Mouse (Mus musculus) heart, embryonic 15.5 days (tissue): ENCODE results near the gene Lhfpl3. TPM values are rescaled to one million over a fixed set of nuclear protein-coding genes. Genes with fewer than 3 reads are reported as not detected.

Experiments
- ATAC-seq: fragments of 200-750 bp; cut with Nextera tagmentation; replicated peaks from 2 replicates; pipeline ENCODE4 v1.8.0; 2017; ENCODE audit warnings: low read depth, moderate TSS enrichment; ENCODE audit not compliant: insufficient number of reproducible peaks, insufficient read depth, low FRiP score
- H3K27ac ChIP-seq: fragments of 300-500 bp; sonication (generic); 2 replicates; pipeline ENCODE4 v1.5.1; 2015; ENCODE audit warnings: mild to moderate bottlenecking, inconsistent platforms
- H3K27me3 ChIP-seq: fragments of 300-500 bp; sonication (generic); 2 replicates; pipeline ENCODE4 v1.6.1; 2015; ENCODE audit warnings: inconsistent platforms
- H3K36me3 ChIP-seq: fragments of 300-500 bp; sonication (generic); 2 replicates; pipeline ENCODE4 v1.6.1; 2015; ENCODE audit warnings: mild to moderate bottlenecking, inconsistent platforms
- H3K4me1 ChIP-seq: fragments of 300-500 bp; sonication (generic); replicated peaks from 2 replicates; pipeline ENCODE4 v1.6.1; 2015; ENCODE audit warnings: inconsistent platforms
- H3K4me2 ChIP-seq: fragments of 300-500 bp; sonication (generic); 2 replicates; pipeline ENCODE4 v1.6.1; 2015; ENCODE audit warnings: inconsistent platforms, mild to moderate bottlenecking, moderate library complexity
- H3K4me3 ChIP-seq: fragments of 300-500 bp; sonication (generic); 2 replicates; pipeline ENCODE4 v1.5.1; 2015; ENCODE audit warnings: mild to moderate bottlenecking, inconsistent platforms
- H3K9ac ChIP-seq: fragments of 300-500 bp; sonication (generic); 2 replicates; pipeline ENCODE4 v1.6.1; 2015; ENCODE audit warnings: mild to moderate bottlenecking, inconsistent platforms
- H3K9me3 ChIP-seq: fragments of 300-500 bp; sonication (generic); replicated peaks from 2 replicates; pipeline ENCODE4 v1.6.1; 2016; ENCODE audit warnings: inconsistent platforms
- WGBS: fragments of 180-500 bp; shearing (Covaris S2); methylation state at CpG from one replicate; pipeline ENCODE4 v1.1.7; 2015; ENCODE audit warnings: mixed read lengths; 5-methylcytosine and 5-hydroxymethylcytosine counted together
- polyA plus RNA-seq: library from polyadenylated mRNA; unstranded; fragments of >200 nt; fragmentation: Nextera tagmentation; extraction: Ambion mirVana; gene quantifications from 2 replicates; pipeline ENCODE4 v1.2.1, GENCODE M21; 2015

The Lhfpl3 gene
- polyA plus RNA-seq, 1 experiment from 2014 or later: 0.05 TPM

GRCm38 (mm10) chr5:23035727-23036029 lies 289.8 kb downstream of the Lhfpl3 start:
- Histone ChIP-seq H3K9ac (no peak overlapping the region), H3K9me3 (no peaks in the 10 kb centered on the region), H3K4me2 (no peak overlapping the region), H3K4me3 (no peak overlapping the region), H3K27me3 (no peaks in the 10 kb centered on the region), H3K36me3 (no peaks in the 10 kb centered on the region), H3K27ac (no peak overlapping the region), H3K4me1 (no peaks in the 10 kb centered on the region)
- no peak for ATAC-seq
- WGBS: 69% methylated on average over 5 of the region's 5 CpGs

DNA sequence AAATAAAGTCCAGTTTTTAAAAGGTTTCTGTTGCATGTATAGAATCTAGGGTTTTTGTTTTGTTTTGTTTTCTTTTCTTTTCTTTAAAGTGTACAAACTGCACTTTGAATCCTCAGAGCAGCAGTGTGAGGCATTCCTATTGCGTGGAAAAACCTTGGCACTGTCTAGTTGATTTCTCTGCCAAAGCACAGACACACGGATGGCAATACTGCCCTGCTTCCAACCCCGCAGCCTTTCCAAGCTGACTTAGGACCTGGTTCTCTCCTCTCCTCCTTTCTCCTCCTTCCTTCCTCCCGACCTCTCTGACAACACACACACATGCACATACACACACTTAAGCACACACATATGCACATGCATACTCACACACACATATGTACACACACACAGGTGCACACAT lies 294.6 kb downstream of the Lhfpl3 start:
- Histone ChIP-seq H3K27me3 (no peaks in the 10 kb centered on the region), H3K9me3 (no peaks in the 10 kb centered on the region), H3K4me1 (no peaks in the 10 kb centered on the region), H3K9ac (no peak overlapping the region), H3K4me3 (no peak overlapping the region), H3K27ac (no peak overlapping the region), H3K4me2 (no peak overlapping the region), H3K36me3 (no peaks in the 10 kb centered on the region)
- 68% methylated on average over 4 of the region's 4 CpGs for WGBS
- ATAC-seq: no peak

- Histone ChIP-seq H3K4me1 (no peaks in the 10 kb centered on the region), H3K27ac (no peak overlapping the region), H3K4me3 (no peak overlapping the region), H3K27me3 (no peaks in the 10 kb centered on the region), H3K9me3 (no peaks in the 10 kb centered on the region), H3K4me2 (no peak overlapping the region), H3K9ac (no peak overlapping the region), H3K36me3 (no peaks in the 10 kb centered on the region)
- 84% methylated on average over 5 of the region's 5 CpGs for WGBS
- ATAC-seq: no peak
Observed at GRCm38 (mm10) chr5:23042862-23043261, 297.0 kb downstream of the Lhfpl3 start.

DNA sequence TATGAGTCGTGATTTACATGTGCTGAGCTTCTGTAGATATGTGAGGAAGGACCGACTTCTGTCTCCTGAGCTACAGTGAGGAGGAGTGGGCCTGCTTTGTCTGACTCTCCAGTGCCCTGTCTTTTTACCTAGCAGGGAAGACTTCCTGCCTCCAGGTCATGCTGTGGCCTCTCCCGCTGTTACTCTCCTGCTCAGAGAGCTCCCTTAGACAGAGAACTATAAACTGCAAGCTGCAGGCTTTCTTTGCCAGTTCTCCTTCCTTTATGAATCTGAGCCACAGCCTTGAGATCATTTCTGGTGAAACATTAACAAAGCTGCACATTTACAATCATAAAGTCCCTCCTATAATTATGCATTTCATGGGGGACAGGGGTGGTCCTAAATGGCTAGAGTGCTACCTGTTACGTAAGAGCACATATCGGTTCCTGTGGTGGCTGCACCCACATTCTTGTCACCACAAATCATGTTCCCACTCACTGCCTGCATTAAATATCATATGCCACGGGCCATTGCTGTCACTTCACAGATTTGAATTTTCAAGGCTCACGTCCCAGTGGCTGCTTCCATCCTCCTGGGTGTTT lies 303.3 kb downstream of the Lhfpl3 start:
- H3K36me3 ChIP-seq: no peaks in the 10 kb centered on the region
- H3K4me1 ChIP-seq: no peaks in the 10 kb centered on the region
- ATAC-seq: no peak
- no peak overlapping the region for H3K27ac ChIP-seq
- no peak overlapping the region for H3K4me2 ChIP-seq
- no peak overlapping the region for H3K9ac ChIP-seq
- no peak overlapping the region for H3K4me3 ChIP-seq
- H3K27me3 ChIP-seq: no peaks in the 10 kb centered on the region
- 71% methylated on average over 7 of the region's 7 CpGs for WGBS
- no peaks in the 10 kb centered on the region for H3K9me3 ChIP-seq

GRCm38 (mm10) chr5:23051458-23051857 lies 305.6 kb downstream of the Lhfpl3 start:
- Histone ChIP-seq H3K27me3 (no peaks in the 10 kb centered on the region), H3K4me2 (no peak overlapping the region), H3K9me3 (no peaks in the 10 kb centered on the region), H3K27ac (no peak overlapping the region), H3K4me3 (no peak overlapping the region), H3K9ac (no peak overlapping the region), H3K36me3 (no peaks in the 10 kb centered on the region), H3K4me1 (no peaks in the 10 kb centered on the region)
- no peak for ATAC-seq
- WGBS: 66% methylated on average over 5 of the region's 5 CpGs

DNA sequence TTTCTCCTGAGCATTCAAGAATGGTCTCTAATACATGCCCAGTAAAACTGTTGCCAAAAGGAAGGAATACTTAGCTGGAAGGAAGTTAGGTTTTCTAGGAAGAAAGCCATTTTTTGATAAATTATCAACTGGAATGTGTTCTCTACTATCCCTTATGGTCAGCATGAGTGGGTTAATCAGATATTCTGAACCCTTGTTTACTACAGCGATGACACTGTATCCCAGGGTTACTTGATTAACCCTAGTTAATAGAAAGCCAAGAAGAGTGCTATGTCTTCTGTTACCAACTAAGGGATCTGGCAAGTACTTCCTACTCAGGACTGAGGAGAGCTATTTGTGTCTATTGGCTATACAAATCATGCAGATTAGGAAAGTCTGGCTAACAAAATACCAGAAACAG lies 349.0 kb downstream of the Lhfpl3 start:
- ATAC-seq: no peak
- H3K4me2 ChIP-seq: no peak overlapping the region
- no peak overlapping the region for H3K9ac ChIP-seq
- no peaks in the 10 kb centered on the region for H3K9me3 ChIP-seq
- no peaks in the 10 kb centered on the region for H3K36me3 ChIP-seq
- WGBS: 67% methylated on average over 1 of the region's 1 CpGs
- no peak overlapping the region for H3K4me3 ChIP-seq
- no peaks in the 10 kb centered on the region for H3K27me3 ChIP-seq
- no peaks in the 10 kb centered on the region for H3K4me1 ChIP-seq
- H3K27ac ChIP-seq: no peak overlapping the region

DNA sequence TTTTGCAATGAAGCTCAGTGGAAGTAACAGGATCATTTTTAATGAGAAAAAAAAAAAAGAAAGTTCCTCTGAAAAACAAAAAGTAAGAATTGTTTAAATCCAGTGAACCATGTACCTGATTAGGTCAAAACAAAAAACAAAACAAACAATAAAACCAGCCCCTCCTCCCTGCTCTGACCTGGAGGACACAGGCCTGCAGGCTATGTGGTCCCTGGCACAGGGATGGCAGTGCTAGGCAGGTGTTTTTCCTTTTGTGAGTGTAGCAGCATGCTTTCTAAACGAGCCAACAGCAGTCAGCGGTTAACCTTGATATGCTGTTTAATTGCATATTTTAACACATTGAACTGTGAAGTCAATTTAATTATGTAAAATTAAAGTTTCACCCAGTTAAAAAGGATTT lies 360.7 kb downstream of the Lhfpl3 start:
- WGBS: 62% methylated on average over 2 of the region's 2 CpGs
- no peak for ATAC-seq
- Histone ChIP-seq H3K4me2 (no peak overlapping the region), H3K9me3 (no peaks in the 10 kb centered on the region), H3K4me1 (no peaks in the 10 kb centered on the region), H3K27me3 (no peaks in the 10 kb centered on the region), H3K27ac (no peak overlapping the region), H3K4me3 (no peak overlapping the region), H3K36me3 (no peaks in the 10 kb centered on the region), H3K9ac (no peak overlapping the region)

DNA sequence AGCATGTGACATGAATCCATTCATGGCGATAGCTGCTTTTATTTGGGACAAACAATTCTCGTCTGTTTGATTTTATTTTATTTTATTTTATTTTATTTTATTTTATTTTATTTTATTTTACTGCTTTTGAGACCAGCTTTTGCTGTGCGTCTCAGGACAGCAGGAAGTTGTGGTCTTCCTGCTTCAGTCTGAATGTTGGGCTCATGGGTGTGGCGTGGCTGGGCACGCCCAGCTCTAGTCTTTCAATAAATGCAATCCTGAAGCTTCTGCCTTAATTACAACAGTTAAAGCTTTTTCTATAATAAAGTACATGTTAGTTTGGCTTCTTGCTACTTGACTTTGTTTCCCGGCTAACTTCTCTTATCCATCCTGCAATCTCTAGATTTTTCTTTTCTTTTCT lies 365.4 kb downstream of the Lhfpl3 start:
- ATAC-seq: no peak

GRCm38 (mm10) chr5:23114249-23114648 lies 368.4 kb downstream of the Lhfpl3 start:
- Histone ChIP-seq H3K27me3 (no peaks in the 10 kb centered on the region), H3K4me2 (no peak overlapping the region), H3K36me3 (no peaks in the 10 kb centered on the region), H3K9ac (no peak overlapping the region), H3K9me3 (no peaks in the 10 kb centered on the region), H3K4me1 (no peaks in the 10 kb centered on the region), H3K27ac (no peak overlapping the region), H3K4me3 (no peak overlapping the region)
- no peak for ATAC-seq
- 84% methylated on average over 4 of the region's 4 CpGs for WGBS

More for the DNA sequence above, 365.4 kb downstream of the Lhfpl3 start:
- 76% methylated on average over 6 of the region's 6 CpGs for WGBS
- Histone ChIP-seq H3K9ac (no peak overlapping the region), H3K27me3 (no peaks in the 10 kb centered on the region), H3K9me3 (no peaks in the 10 kb centered on the region), H3K36me3 (no peaks in the 10 kb centered on the region), H3K27ac (no peak overlapping the region), H3K4me2 (no peak overlapping the region), H3K4me1 (no peaks in the 10 kb centered on the region), H3K4me3 (no peak overlapping the region)

DNA sequence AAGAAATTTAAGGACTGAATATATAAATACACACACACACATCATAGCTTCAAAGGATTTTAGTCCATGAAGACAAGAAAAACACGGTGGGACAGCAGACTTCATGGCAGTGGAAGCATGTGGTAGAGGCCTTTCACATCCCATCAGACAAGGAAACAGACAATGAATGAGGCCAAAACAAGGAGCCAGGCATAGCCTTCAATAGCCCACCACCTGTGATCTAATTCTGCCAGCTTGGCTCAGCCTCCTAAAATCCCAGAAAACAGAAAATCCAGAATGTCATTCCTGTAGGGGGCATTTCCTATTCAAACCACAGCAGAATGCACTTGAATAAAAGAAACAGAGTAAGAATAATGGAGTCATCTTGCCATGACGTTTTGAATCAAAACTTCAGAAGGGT lies 381.0 kb downstream of the Lhfpl3 start:
- Histone ChIP-seq H3K36me3 (no peaks in the 10 kb centered on the region), H3K27me3 (no peaks in the 10 kb centered on the region), H3K4me3 (no peak overlapping the region), H3K4me2 (no peak overlapping the region), H3K27ac (no peak overlapping the region), H3K9ac (no peak overlapping the region), H3K4me1 (no peaks in the 10 kb centered on the region), H3K9me3 (no peaks in the 10 kb centered on the region)
- WGBS: 60% methylated on average over 2 of the region's 2 CpGs
- ATAC-seq: no peak

DNA sequence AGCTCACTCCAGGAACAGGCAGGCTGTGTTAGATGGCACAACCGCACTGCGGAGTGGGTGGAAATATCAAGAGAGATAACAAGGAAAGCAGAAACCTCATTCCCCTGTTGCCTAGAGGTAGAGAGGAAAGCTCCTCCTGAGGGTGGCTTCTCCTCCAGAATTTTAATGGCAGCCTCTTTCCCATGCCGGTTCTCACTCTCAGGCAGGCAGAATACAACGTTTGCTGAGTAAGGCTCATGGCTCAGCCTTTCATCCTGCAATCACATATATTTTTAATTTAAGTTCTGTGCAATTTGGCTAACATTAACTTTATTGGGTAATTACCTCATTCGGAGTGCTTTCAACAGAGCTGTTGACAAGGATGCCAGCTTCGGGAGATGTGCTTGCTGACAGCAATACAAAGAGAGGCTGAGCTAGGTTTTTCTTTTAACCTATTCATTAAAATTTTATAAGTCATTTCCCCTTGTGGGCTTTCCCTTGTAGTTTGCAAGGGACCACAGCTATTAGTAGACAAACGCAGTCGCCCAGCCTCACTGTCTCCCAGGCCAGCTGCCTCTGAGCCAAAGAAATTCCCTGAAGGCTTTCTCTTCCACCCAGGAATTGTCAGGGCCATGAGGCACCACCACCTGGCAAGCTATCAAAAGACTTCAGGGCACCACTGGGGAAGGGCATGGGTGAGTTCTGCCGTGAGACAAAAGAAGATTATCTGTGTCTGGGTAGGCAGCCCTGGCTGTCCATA lies 394.5 kb downstream of the Lhfpl3 start:
- no peaks in the 10 kb centered on the region for H3K4me1 ChIP-seq
- no peak overlapping the region for H3K4me2 ChIP-seq
- H3K9me3 ChIP-seq: no peaks in the 10 kb centered on the region
- H3K4me3 ChIP-seq: no peak overlapping the region
- 68% methylated on average over 9 of the region's 9 CpGs for WGBS
- no peak for ATAC-seq
- no peak overlapping the region for H3K9ac ChIP-seq
- no peaks in the 10 kb centered on the region for H3K27me3 ChIP-seq
- H3K36me3 ChIP-seq: no peaks in the 10 kb centered on the region
- no peak overlapping the region for H3K27ac ChIP-seq

DNA sequence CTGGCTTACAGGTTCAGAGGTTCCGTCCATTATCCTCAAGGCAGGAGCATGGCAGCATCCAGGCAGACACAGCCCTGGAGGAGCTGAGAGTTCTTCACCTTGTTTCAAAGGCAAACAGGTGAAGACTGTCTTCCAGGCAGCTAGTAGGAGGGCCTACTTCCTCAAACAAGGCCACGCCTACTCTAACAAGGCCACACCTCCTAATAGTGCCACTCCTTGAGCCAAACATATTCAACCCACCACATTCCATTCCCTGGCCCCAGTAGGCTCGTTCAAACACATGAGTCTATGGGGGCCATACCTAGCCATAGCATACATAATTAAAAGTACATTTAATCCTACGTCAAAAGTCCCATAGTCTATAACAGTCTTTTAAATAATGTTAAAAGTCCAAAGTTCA lies 407.4 kb downstream of the Lhfpl3 start:
- WGBS: 79% methylated on average over 4 of the region's 4 CpGs
- Histone ChIP-seq H3K36me3 (no peaks in the 10 kb centered on the region), H3K4me3 (no peak overlapping the region), H3K4me2 (no peak overlapping the region), H3K27ac (no peak overlapping the region), H3K27me3 (no peaks in the 10 kb centered on the region), H3K9me3 (no peaks in the 10 kb centered on the region), H3K4me1 (no peaks in the 10 kb centered on the region), H3K9ac (no peak overlapping the region)
- no peak for ATAC-seq
